Mouse (Mus musculus) lung, embryonic 16.5 days (tissue): ENCODE results near the gene Mia2. TPM values are rescaled to one million over a fixed set of nuclear protein-coding genes. Genes with fewer than 3 reads are reported as not detected.

Experiments
- ATAC-seq: fragments of 200-750 bp; cut with Nextera tagmentation; 2 replicates; pipeline ENCODE4 v1.8.0; 2017; ENCODE audit warnings: low read depth, mild to moderate bottlenecking, moderate library complexity
- H3K27ac ChIP-seq: fragments of 300-500 bp; sonication (generic); 2 replicates; pipeline ENCODE4 v1.5.1; 2014; ENCODE audit warnings: mild to moderate bottlenecking, control low read depth, low read length
- H3K27me3 ChIP-seq: fragments of 300-500 bp; sonication (generic); 2 replicates; pipeline ENCODE4 v1.6.1; 2014; ENCODE audit warnings: low read depth, low read length, mixed read lengths; ENCODE audit not compliant: control insufficient read depth, insufficient read depth
- H3K36me3 ChIP-seq: fragments of 300-500 bp; sonication (generic); 2 replicates; pipeline ENCODE4 v1.6.1; 2014; ENCODE audit warnings: low read length; ENCODE audit not compliant: control insufficient read depth, insufficient read depth
- H3K4me1 ChIP-seq: fragments of 300-500 bp; sonication (generic); replicated peaks from 2 replicates; pipeline ENCODE4 v1.6.1; 2014; ENCODE audit warnings: low read length, mixed read lengths; ENCODE audit not compliant: control insufficient read depth, insufficient read depth
- H3K4me2 ChIP-seq: fragments of 300-500 bp; sonication (generic); 2 replicates; pipeline ENCODE4 v1.6.1; 2014; ENCODE audit warnings: low read depth, low read length, control low read depth
- H3K4me3 ChIP-seq: fragments of 300-500 bp; sonication (generic); 2 replicates; pipeline ENCODE4 v1.5.1; 2014; ENCODE audit warnings: mild to moderate bottlenecking, low read length, control low read depth
- H3K9ac ChIP-seq: fragments of 300-500 bp; sonication (generic); 2 replicates; pipeline ENCODE4 v1.6.1; 2014; ENCODE audit warnings: low read length, control low read depth
- H3K9me3 ChIP-seq: fragments of 300-500 bp; sonication (generic); 2 replicates; pipeline ENCODE4 v1.6.1; 2016; ENCODE audit warnings: low read length; ENCODE audit not compliant: control insufficient read depth
- WGBS: fragments of 180-500 bp; shearing (Covaris S2); extraction: QIAGEN DNeasy Blood & Tissue Kit; methylation state at CpG from one replicate; pipeline ENCODE4 v1.1.7; 2014; 5-methylcytosine and 5-hydroxymethylcytosine counted together
- polyA plus RNA-seq: library from polyadenylated mRNA; unstranded; fragments of >200 nt; fragmentation: Nextera tagmentation; extraction: Ambion mirVana; gene quantifications from 2 replicates; pipeline ENCODE4 v1.2.1, GENCODE M21; 2015

The Mia2 gene
- polyA plus RNA-seq, 1 experiment from 2014 or later: 55.8 TPM

DNA sequence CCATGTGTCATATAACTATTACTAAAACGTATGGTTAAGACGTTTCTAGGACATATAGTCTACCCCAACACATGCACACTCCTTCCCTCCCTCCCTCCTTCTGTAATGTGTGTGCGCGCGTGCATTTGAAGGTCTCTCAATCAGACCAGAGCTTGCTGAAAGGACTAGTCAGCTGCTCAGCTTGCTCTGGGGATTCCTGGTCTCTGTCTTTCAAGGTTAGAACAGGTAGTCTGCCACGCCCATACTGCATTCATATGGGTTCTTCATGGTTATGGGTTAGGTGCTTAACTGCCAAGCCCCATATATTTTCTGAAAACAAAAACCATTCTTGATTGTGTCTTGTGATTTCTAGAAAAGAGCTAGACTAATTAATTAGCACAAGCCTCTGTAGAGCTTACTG, 110.0 kb downstream of the Mia2 start:
- 91% methylated on average over 6 of the region's 6 CpGs for WGBS
- H3K36me3 ChIP-seq: peaks cover 11% of the 10 kb centered on the region
- H3K27ac ChIP-seq: no peak overlapping the region
- H3K4me1 ChIP-seq: no peaks in the 10 kb centered on the region
- H3K27me3 ChIP-seq: no peaks in the 10 kb centered on the region
- H3K4me2 ChIP-seq: no peak overlapping the region
- H3K4me3 ChIP-seq: no peak overlapping the region
- no peak overlapping the region for H3K9ac ChIP-seq
- H3K9me3 ChIP-seq: no peaks in the 10 kb centered on the region
- no peak for ATAC-seq

- 85% methylated on average over 4 of the region's 4 CpGs for WGBS
- no peaks in the 10 kb centered on the region for H3K9me3 ChIP-seq
- ATAC-seq: no peak
- no peak overlapping the region for H3K27ac ChIP-seq
- H3K9ac ChIP-seq: no peak overlapping the region
- H3K4me3 ChIP-seq: no peak overlapping the region
- H3K4me2 ChIP-seq: no peak overlapping the region
- H3K27me3 ChIP-seq: no peaks in the 10 kb centered on the region
- H3K36me3 ChIP-seq: peaks cover 9% of the 10 kb centered on the region
- H3K4me1 ChIP-seq: no peaks in the 10 kb centered on the region
Observed at GRCm38 (mm10) chr12:59206208-59206999, 110.8 kb downstream of the Mia2 start.

DNA sequence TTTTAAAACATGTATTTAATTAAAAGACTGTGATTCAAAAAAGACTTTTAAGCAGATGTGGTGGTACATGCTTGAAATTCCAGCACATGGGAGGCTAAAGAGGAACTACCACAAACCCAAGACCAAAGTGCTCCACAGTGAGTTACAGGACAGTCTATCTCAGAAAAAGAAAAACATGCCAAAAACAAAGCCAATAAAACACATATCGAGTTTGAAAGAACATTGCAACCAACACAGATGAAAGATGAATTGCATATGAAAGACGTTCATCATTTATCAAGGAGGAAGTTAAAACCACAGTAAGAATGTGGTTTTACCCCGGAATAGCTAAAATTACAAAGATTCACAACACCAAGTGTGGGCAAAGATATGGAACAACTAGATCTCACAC, 111.4 kb downstream of the Mia2 start:
- no peaks in the 10 kb centered on the region for H3K9me3 ChIP-seq
- ATAC-seq: no peak
- H3K4me2 ChIP-seq: no peak overlapping the region
- H3K4me1 ChIP-seq: no peaks in the 10 kb centered on the region
- H3K9ac ChIP-seq: no peak overlapping the region
- 76% methylated on average over 3 of the region's 3 CpGs for WGBS
- H3K27ac ChIP-seq: no peak overlapping the region
- H3K36me3 ChIP-seq: peaks cover 9% of the 10 kb centered on the region
- no peak overlapping the region for H3K4me3 ChIP-seq
- H3K27me3 ChIP-seq: no peaks in the 10 kb centered on the region

- Histone ChIP-seq H3K36me3 (peaks cover 6% of the 10 kb centered on the region; the same call in 1 of the 2 replicates), H3K4me3 (no peak overlapping the region), H3K4me1 (no peaks in the 10 kb centered on the region), H3K9ac (no peak overlapping the region), H3K9me3 (no peaks in the 10 kb centered on the region), H3K27me3 (no peaks in the 10 kb centered on the region), H3K27ac (no peak overlapping the region), H3K4me2 (no peak overlapping the region)
- no peak for ATAC-seq
- 96% methylated on average over 1 of the region's 1 CpGs for WGBS
Observed at GRCm38 (mm10) chr12:59207814-59208213, 112.2 kb downstream of the Mia2 start.

GRCm38 (mm10) chr12:59216176-59216575, 120.6 kb downstream of the Mia2 start:
- no peaks in the 10 kb centered on the region for H3K9me3 ChIP-seq
- H3K4me2 ChIP-seq: no peak overlapping the region
- H3K9ac ChIP-seq: no peak overlapping the region
- H3K36me3 ChIP-seq: peaks cover 3% of the 10 kb centered on the region; the same call in 1 of the 2 replicates
- no peak for ATAC-seq
- no peak overlapping the region for H3K4me3 ChIP-seq
- H3K27me3 ChIP-seq: no peaks in the 10 kb centered on the region
- 88% methylated on average over 4 of the region's 4 CpGs for WGBS
- peaks cover 8% of the 10 kb centered on the region for H3K4me1 ChIP-seq
- no peak overlapping the region for H3K27ac ChIP-seq

GRCm38 (mm10) chr12:59216676-59217266, 121.2 kb downstream of the Mia2 start:
- no peak overlapping the region for H3K4me2 ChIP-seq
- no peak overlapping the region for H3K4me3 ChIP-seq
- no peak for ATAC-seq
- no peaks in the 10 kb centered on the region for H3K9me3 ChIP-seq
- no peaks in the 10 kb centered on the region for H3K36me3 ChIP-seq
- peaks cover 8% of the 10 kb centered on the region for H3K4me1 ChIP-seq
- no peak overlapping the region for H3K9ac ChIP-seq
- H3K27me3 ChIP-seq: no peaks in the 10 kb centered on the region
- WGBS: 73% methylated on average over 6 of the region's 6 CpGs
- H3K27ac ChIP-seq: no peak overlapping the region

GRCm38 (mm10) chr12:59217331-59217730, 121.7 kb downstream of the Mia2 start:
- WGBS: 81% methylated on average over 3 of the region's 3 CpGs
- peaks cover 8% of the 10 kb centered on the region for H3K4me1 ChIP-seq
- H3K27me3 ChIP-seq: no peaks in the 10 kb centered on the region
- H3K9me3 ChIP-seq: no peaks in the 10 kb centered on the region
- H3K27ac ChIP-seq: no peak overlapping the region
- no peak overlapping the region for H3K4me2 ChIP-seq
- no peak for ATAC-seq
- H3K4me3 ChIP-seq: no peak overlapping the region
- no peaks in the 10 kb centered on the region for H3K36me3 ChIP-seq
- no peak overlapping the region for H3K9ac ChIP-seq

- Histone ChIP-seq H3K27me3 (no peaks in the 10 kb centered on the region), H3K9me3 (no peaks in the 10 kb centered on the region), H3K9ac (peak overlapping the region; percentile 86), H3K4me2 (peak overlapping the region; percentile 84), H3K27ac (peak overlapping the region; percentile 94), H3K36me3 (no peaks in the 10 kb centered on the region), H3K4me3 (peak overlapping the region; percentile 97), H3K4me1 (peaks cover 8% of the 10 kb centered on the region)
- ATAC-seq: no peak
- WGBS: under 1% methylated on average over 57 of the region's 69 CpGs
Observed at GRCm38 (mm10) chr12:59218640-59219321, 123.2 kb downstream of the Mia2 start.
